Mouse (Mus musculus): ENCODE data around the gene Nipa2.

GRCm38 (mm10) chr7:55903766-55904165, 58.5 kb downstream of the Nipa2 start:
- TF ChIP-seq CTCF (conservative IDR thresholded peaks at IDR 0.05; ENCODE audit: low read length) (no peak), NANOG (IDR thresholded peaks at IDR 0.05; ENCODE audit: borderline replicate concordance, low read length) (no peak)
